In the genomic region with DNA sequence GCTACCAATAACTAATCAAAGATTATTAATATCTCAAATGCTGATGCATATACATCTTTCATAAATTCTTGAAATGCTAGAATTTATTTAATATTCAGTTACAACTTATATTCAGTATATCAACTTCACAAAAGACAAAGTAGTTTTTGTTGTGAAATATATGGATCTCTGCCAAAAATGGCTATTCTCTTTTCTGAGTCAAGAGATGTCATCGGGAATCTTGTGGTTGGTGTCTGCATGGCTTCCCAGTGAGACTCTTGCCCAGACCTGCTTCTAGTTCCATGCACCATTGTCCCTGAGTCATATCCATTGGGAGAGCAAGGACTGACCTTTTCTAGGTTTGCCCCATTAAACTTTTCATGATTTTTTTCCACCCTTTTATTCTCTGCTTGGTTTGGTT, we compare ENCODE assay signal across 23 mouse cellular contexts. TPM values are rescaled to one million over a fixed set of nuclear protein-coding genes. Genes with fewer than 3 reads are reported as not detected.
"Had no signal": no experiment of that assay in that cellular context is flagged by ENCODE, and none has a peak within 500 bp of the region (broad histone marks: within the 10 kb centered on the region; RNA-seq: fewer than 3 reads in every experiment).

No protein-coding gene starts in this region.

- H3K36me3 ChIP-seq: kidney, embryonic 15.5 days; limb, embryonic 13.5 days; liver, embryonic 12.5 days; liver, embryonic 15.5 days; midbrain, embryonic 12.5 days; midbrain, embryonic 15.5 days; neural tube, embryonic 13.5 days had no signal

- H3K9me3 ChIP-seq: kidney, embryonic 15.5 days; limb, embryonic 13.5 days; liver, embryonic 12.5 days; liver, embryonic 15.5 days; midbrain, embryonic 12.5 days; midbrain, embryonic 15.5 days; neural tube, embryonic 13.5 days had no signal

- DNase-seq: kidney, adult 8-10 months; kidney, postnatal 10 days; kidney, postnatal 36 days; left cerebral cortex, postnatal 4 days; liver; lung, adult 18-20 months; lung, postnatal 14 days; right cerebral cortex, adult 18-20 months; right cerebral cortex, postnatal 14 days; right cerebral cortex, postnatal 4 days; thymus, postnatal 25 days had no signal

- H3K4me1 ChIP-seq: kidney, embryonic 15.5 days; liver, embryonic 12.5 days; liver, embryonic 15.5 days; midbrain, embryonic 12.5 days; midbrain, embryonic 15.5 days; neural tube, embryonic 13.5 days had no signal

- H3K9ac ChIP-seq: kidney, embryonic 15.5 days; limb, embryonic 13.5 days; liver, embryonic 12.5 days; liver, embryonic 15.5 days; midbrain, embryonic 12.5 days; midbrain, embryonic 15.5 days; neural tube, embryonic 13.5 days had no signal

- H3K27me3 ChIP-seq: kidney, embryonic 15.5 days; limb, embryonic 13.5 days; liver, embryonic 12.5 days; liver, embryonic 15.5 days; midbrain, embryonic 12.5 days; midbrain, embryonic 15.5 days; neural tube, embryonic 13.5 days had no signal

- H3K4me2 ChIP-seq: kidney, embryonic 15.5 days; limb, embryonic 13.5 days; liver, embryonic 12.5 days; liver, embryonic 15.5 days; midbrain, embryonic 12.5 days; midbrain, embryonic 15.5 days; neural tube, embryonic 13.5 days had no signal

- H3K27ac ChIP-seq: kidney, embryonic 15.5 days; limb, embryonic 13.5 days; liver, embryonic 12.5 days; liver, embryonic 15.5 days; macrophage; midbrain, embryonic 12.5 days; midbrain, embryonic 15.5 days; neural tube, embryonic 13.5 days; stomach, postnatal 0 days had no signal

- H3K4me3 ChIP-seq: kidney, embryonic 15.5 days; limb, embryonic 13.5 days; liver, embryonic 12.5 days; liver, embryonic 15.5 days; midbrain, embryonic 12.5 days; midbrain, embryonic 15.5 days; neural tube, embryonic 13.5 days had no signal

- ATAC-seq: liver, embryonic 12.5 days; midbrain, embryonic 15.5 days had no signal

RNA-seq across cellular contexts. Expression of a gene that starts 50.5 kb away (rescaled TPM):
- polyA plus RNA-seq: kidney, embryonic 15.5 days; limb, embryonic 13.5 days; liver, embryonic 12.5 days; liver, embryonic 15.5 days; lung, embryonic 16.5 days; macrophage; midbrain, embryonic 12.5 days; midbrain, embryonic 15.5 days; neural tube, embryonic 13.5 days; stomach, embryonic 14.5 days; stomach, postnatal 0 days; thymus, postnatal 0 days had no signal
